16 mouse cellular contexts compared by ENCODE assay signal in the genomic region with DNA sequence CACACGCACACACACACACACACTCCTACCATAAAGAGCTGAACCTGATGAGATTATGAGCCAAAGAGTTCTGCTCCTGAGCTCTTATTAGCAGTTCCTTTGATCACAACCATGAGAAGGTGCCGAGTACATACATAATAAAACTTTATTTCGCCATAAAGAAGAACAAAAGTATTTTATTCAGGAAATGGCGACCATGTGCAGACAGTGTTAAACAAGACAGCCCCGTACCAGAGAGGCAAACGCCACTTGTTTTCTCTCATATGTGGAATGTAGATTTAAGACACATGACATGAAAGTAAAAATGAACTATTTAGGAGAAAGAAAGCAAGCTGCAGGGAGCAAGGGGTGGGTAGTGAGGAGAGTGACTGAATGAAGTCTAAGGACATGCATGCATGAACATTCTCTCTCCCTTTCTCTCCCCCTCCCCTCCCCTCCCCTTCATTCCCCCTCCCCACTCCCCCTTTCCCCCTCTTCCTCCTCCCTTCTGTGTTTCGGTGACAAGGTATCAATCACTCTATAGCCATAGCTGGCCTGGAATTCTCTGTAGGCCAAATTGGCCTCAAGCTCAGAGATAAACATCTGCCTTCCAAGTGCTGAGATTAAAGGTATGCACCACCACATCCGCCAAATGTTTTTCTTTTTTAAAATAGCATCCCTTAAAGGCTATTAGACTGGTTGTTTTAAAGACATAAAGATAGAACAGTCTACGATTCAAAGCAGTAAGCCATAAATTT.
DNase-seq lines count a peak whose midpoint lies in the region; ATAC-seq and TF ChIP-seq lines count a peak whose summit lies in the region.
"Had no signal": no experiment of that assay in that cellular context is flagged by ENCODE, and none has a peak within 500 bp of the region (broad histone marks: within the 10 kb centered on the region; RNA-seq: fewer than 3 reads in every experiment).

No protein-coding gene starts in this region.

- no peaks in the 10 kb centered on the region for H3K27me3 ChIP-seq in hindbrain, embryonic 12.5 days
- H3K27me3 ChIP-seq in hindbrain, embryonic 13.5 days: no peaks in the 10 kb centered on the region
- H3K27me3 ChIP-seq in neural tube, embryonic 11.5 days (ENCODE audit: control insufficient read depth, insufficient read depth, low read length): no peaks in the 10 kb centered on the region
- no peaks in the 10 kb centered on the region for H3K27me3 ChIP-seq in intestine, embryonic 16.5 days (replicated peaks; ENCODE audit: control insufficient read depth, insufficient read depth, low read length)
- no peaks in the 10 kb centered on the region for H3K27me3 ChIP-seq in stomach, embryonic 15.5 days (replicated peaks)

- intact Hi-C loops in left cerebral cortex, adult 2 months (cut with DNase I): no loop called here
- intact Hi-C loops in left cerebral cortex, postnatal 14 days (cut with DNase I): no loop called here

- no peak for TF ChIP-seq CTCF in left cerebral cortex, adult 2 months (IDR thresholded peaks at IDR 0.05)

- H3K27ac ChIP-seq in hindbrain, embryonic 12.5 days: no peak overlapping the region
- H3K27ac ChIP-seq in hindbrain, embryonic 13.5 days: no peak overlapping the region
- H3K27ac ChIP-seq in neural tube, embryonic 11.5 days (ENCODE audit: low read depth, low read length): no peak overlapping the region
- no peak overlapping the region for H3K27ac ChIP-seq in intestine, embryonic 16.5 days (ENCODE audit: low read length)
- H3K27ac ChIP-seq in stomach, embryonic 15.5 days: no peak overlapping the region
- H3K27ac ChIP-seq in left cerebral cortex, adult 2 months: no peak overlapping the region
- H3K27ac ChIP-seq: forebrain, embryonic 10.5 days had no signal

- H3K4me3 ChIP-seq in hindbrain, embryonic 12.5 days: no peak overlapping the region
- H3K4me3 ChIP-seq in hindbrain, embryonic 13.5 days: no peak overlapping the region
- no peak overlapping the region for H3K4me3 ChIP-seq in neural tube, embryonic 11.5 days (ENCODE audit: low read depth, low read length)
- no peak overlapping the region for H3K4me3 ChIP-seq in intestine, embryonic 16.5 days (ENCODE audit: low read length)
- no peak overlapping the region for H3K4me3 ChIP-seq in stomach, embryonic 15.5 days (replicated peaks)
- no peak overlapping the region for H3K4me3 ChIP-seq in left cerebral cortex, adult 2 months
- H3K4me3 ChIP-seq: forebrain, embryonic 10.5 days had no signal

- H3K9me3 ChIP-seq in hindbrain, embryonic 12.5 days (replicated peaks): no peaks in the 10 kb centered on the region
- 0 out of 2 replicates have a peak, but pooled peaks cover 7% of the 10 kb centered on the region for H3K9me3 ChIP-seq in hindbrain, embryonic 13.5 days
- H3K9me3 ChIP-seq in neural tube, embryonic 11.5 days (ENCODE audit: control insufficient read depth, low read length): no peaks in the 10 kb centered on the region
- H3K9me3 ChIP-seq in intestine, embryonic 16.5 days (ENCODE audit: control insufficient read depth, low read length): no peaks in the 10 kb centered on the region
- H3K9me3 ChIP-seq in stomach, embryonic 15.5 days: no peaks in the 10 kb centered on the region
- H3K9me3 ChIP-seq: forebrain, embryonic 10.5 days had no signal

- peak; percentile 48; the same call in 1 of the 2 replicates for ATAC-seq in hindbrain, embryonic 12.5 days (ENCODE audit: low FRiP score)
- ATAC-seq in hindbrain, embryonic 13.5 days (ENCODE audit: low FRiP score): no peak
- ATAC-seq in neural tube, embryonic 11.5 days (ENCODE audit: insufficient read depth, low FRiP score, low TSS enrichment): peak; percentile 53; the same call in 1 of the 2 replicates
- ATAC-seq in intestine, embryonic 16.5 days: peak; percentile 64
- ATAC-seq in stomach, embryonic 15.5 days (ENCODE audit: insufficient read depth, low FRiP score, low read depth): peak; percentile 27; the same call in 1 of the 2 replicates

- WGBS in hindbrain, embryonic 12.5 days: 63% methylated on average over 9 of the region's 9 CpGs
- 61% methylated on average over 9 of the region's 9 CpGs for WGBS in hindbrain, embryonic 13.5 days
- 54% methylated on average over 9 of the region's 9 CpGs for WGBS in neural tube, embryonic 11.5 days
- WGBS in intestine, embryonic 16.5 days: 35% methylated on average over 9 of the region's 9 CpGs
- 47% methylated on average over 9 of the region's 9 CpGs for WGBS in stomach, embryonic 15.5 days

- H3K36me3 ChIP-seq in hindbrain, embryonic 12.5 days: no peaks in the 10 kb centered on the region
- H3K36me3 ChIP-seq in hindbrain, embryonic 13.5 days: no peaks in the 10 kb centered on the region
- H3K36me3 ChIP-seq in neural tube, embryonic 11.5 days (ENCODE audit: control insufficient read depth, insufficient read depth, low read length): no peaks in the 10 kb centered on the region
- H3K36me3 ChIP-seq in intestine, embryonic 16.5 days (ENCODE audit: control insufficient read depth, insufficient read depth, low read length): no peaks in the 10 kb centered on the region
- no peaks in the 10 kb centered on the region for H3K36me3 ChIP-seq in stomach, embryonic 15.5 days
- H3K36me3 ChIP-seq: forebrain, embryonic 10.5 days had no signal

- no peak overlapping the region for H3K4me2 ChIP-seq in hindbrain, embryonic 12.5 days (replicated peaks)
- no peak overlapping the region for H3K4me2 ChIP-seq in hindbrain, embryonic 13.5 days
- no peak overlapping the region for H3K4me2 ChIP-seq in neural tube, embryonic 11.5 days (ENCODE audit: low read depth)
- H3K4me2 ChIP-seq in intestine, embryonic 16.5 days (ENCODE audit: low read depth, low read length): no peak overlapping the region
- no peak overlapping the region for H3K4me2 ChIP-seq in stomach, embryonic 15.5 days

- H3K4me1 ChIP-seq in hindbrain, embryonic 12.5 days: no peaks in the 10 kb centered on the region
- H3K4me1 ChIP-seq in hindbrain, embryonic 13.5 days (replicated peaks): no peaks in the 10 kb centered on the region
- H3K4me1 ChIP-seq in neural tube, embryonic 11.5 days (ENCODE audit: control insufficient read depth, insufficient read depth, low read length): no peaks in the 10 kb centered on the region
- peaks cover 3% of the 10 kb centered on the region; the same call in 1 of the 2 replicates for H3K4me1 ChIP-seq in intestine, embryonic 16.5 days (ENCODE audit: control insufficient read depth, insufficient read depth, low read length)
- no peaks in the 10 kb centered on the region for H3K4me1 ChIP-seq in stomach, embryonic 15.5 days

- no peak overlapping the region for H3K9ac ChIP-seq in hindbrain, embryonic 12.5 days
- no peak overlapping the region for H3K9ac ChIP-seq in hindbrain, embryonic 13.5 days
- no peak overlapping the region for H3K9ac ChIP-seq in neural tube, embryonic 11.5 days (ENCODE audit: low read length)
- H3K9ac ChIP-seq in intestine, embryonic 16.5 days (ENCODE audit: low read depth, low read length): no peak overlapping the region
- H3K9ac ChIP-seq in stomach, embryonic 15.5 days: no peak overlapping the region

- DNase-seq in neural tube, embryonic 11.5 days (ENCODE audit: low spot score): no peak
- no peak for DNase-seq in neural tube, embryonic 10.5 days (ENCODE audit: extremely low spot score, low spot score)
- DNase-seq in left cerebral cortex, adult 2 months (ENCODE audit: extremely low spot score in 1 of 2, low spot score in 2 of 2): no peak
- DNase-seq in left cerebral cortex, postnatal 14 days (ENCODE audit: low spot score in 2 of 2): no peak
- DNase-seq: adrenal gland, adult 2 months; cerebellum, adult 2 months; heart, adult 18-20 months; heart, postnatal 10 days; left cerebral cortex, postnatal 4 days; lung, adult 2 months; thymus, postnatal 4 days had no signal
